ENCODE assay signal across 8 mouse cellular contexts in genomic region chr14:96517727-96518126, GRCm38 (mm10). TPM values are rescaled to one million over a fixed set of nuclear protein-coding genes. Genes with fewer than 3 reads are reported as not detected.
DNase-seq lines count a peak whose midpoint lies in the region; ATAC-seq and TF ChIP-seq lines count a peak whose summit lies in the region.

No protein-coding gene starts in this region.

- H3K4me2 ChIP-seq in limb, embryonic 13.5 days (replicated peaks) = peak overlapping the region; percentile 95

- H3K27me3 ChIP-seq in heart, embryonic 10.5 days (ENCODE audit: insufficient read depth, poor library complexity, severe bottlenecking) = peaks cover 25% of the 10 kb centered on the region
- no peaks in the 10 kb centered on the region for H3K27me3 ChIP-seq in testis, adult 2 months (ENCODE audit: control insufficient read depth, insufficient read depth, low read length)
- H3K27me3 ChIP-seq in limb, embryonic 13.5 days = peaks cover 30% of the 10 kb centered on the region
- no peaks in the 10 kb centered on the region for H3K27me3 ChIP-seq in thymus, adult 2 months (ENCODE audit: control insufficient read depth, insufficient read depth, low read length)

- no peak for TF ChIP-seq POLR2A in testis, adult 2 months (IDR thresholded peaks at IDR 0.05; ENCODE audit: control insufficient read depth, low read depth, low read length)
- no peak for TF ChIP-seq POLR2A in thymus, adult 2 months (IDR thresholded peaks at IDR 0.05; ENCODE audit: control insufficient read depth, extremely low read depth, insufficient read depth, low read length, poor library complexity)

- no peaks in the 10 kb centered on the region for H3K36me3 ChIP-seq in heart, embryonic 10.5 days
- H3K36me3 ChIP-seq in testis, adult 2 months (ENCODE audit: control insufficient read depth, insufficient read depth, low read length) = no peaks in the 10 kb centered on the region
- no peaks in the 10 kb centered on the region for H3K36me3 ChIP-seq in limb, embryonic 13.5 days
- H3K36me3 ChIP-seq in thymus, adult 2 months (ENCODE audit: control insufficient read depth, insufficient read depth, low read length) = no peaks in the 10 kb centered on the region

- H3K27ac ChIP-seq in heart, embryonic 10.5 days = no peak overlapping the region
- H3K27ac ChIP-seq in testis, adult 2 months (ENCODE audit: control insufficient read depth, insufficient read depth, low read depth, low read length) = no peak overlapping the region
- no peak overlapping the region for H3K27ac ChIP-seq in limb, embryonic 13.5 days
- H3K27ac ChIP-seq in thymus, adult 2 months (ENCODE audit: control insufficient read depth, insufficient read depth, low read length) = no peak overlapping the region

- DNase-seq in heart, embryonic 10.5 days (ENCODE audit: low spot score) = no peak
- DNase-seq in heart, adult 18-20 months = no peak
- no peak for DNase-seq in testis, postnatal 14 days (ENCODE audit: low spot score)
- DNase-seq in thymus, postnatal 14 days = no peak
- DNase-seq in B cell, adult 2 months = no peak
- DNase-seq in thymus, adult 2 months = no peak

- peak overlapping the region; percentile 65 for H3K4me3 ChIP-seq in heart, embryonic 10.5 days
- H3K4me3 ChIP-seq in testis, adult 2 months (ENCODE audit: control insufficient read depth, low read depth, low read length) = peak overlapping the region; percentile 56
- H3K4me3 ChIP-seq in limb, embryonic 13.5 days = peak overlapping the region; percentile 51
- H3K4me3 ChIP-seq in thymus, adult 2 months (ENCODE audit: control insufficient read depth, insufficient read depth, low read length) = no peak overlapping the region

- H3K4me1 ChIP-seq in heart, embryonic 10.5 days = 0 out of 2 replicates have a peak, but pooled peaks cover 2% of the 10 kb centered on the region
- H3K4me1 ChIP-seq in testis, adult 2 months (ENCODE audit: control insufficient read depth, insufficient read depth, low read length) = peaks cover 9% of the 10 kb centered on the region
- no peaks in the 10 kb centered on the region for H3K4me1 ChIP-seq in limb, embryonic 13.5 days
- H3K4me1 ChIP-seq in thymus, adult 2 months (replicated peaks; ENCODE audit: control insufficient read depth, insufficient read depth, low read length) = no peaks in the 10 kb centered on the region

- H3K9me3 ChIP-seq in heart, embryonic 10.5 days = no peaks in the 10 kb centered on the region
- H3K9me3 ChIP-seq in limb, embryonic 13.5 days = no peaks in the 10 kb centered on the region

- 0 out of 2 replicates have a peak, but pooled peaks have one; percentile 24 for ATAC-seq in limb, embryonic 13.5 days (ENCODE audit: low FRiP score, low read depth)

- TF ChIP-seq CTCF in testis, adult 2 months (IDR thresholded peaks at IDR 0.05; ENCODE audit: control insufficient read depth, insufficient read depth, insufficient replicate concordance, low read depth, low read length) = no peak
- no peak for TF ChIP-seq CTCF in thymus, adult 2 months (IDR thresholded peaks at IDR 0.05; ENCODE audit: borderline replicate concordance, control insufficient read depth, extremely low read depth, insufficient read depth, low read length, poor library complexity)

- peak overlapping the region; percentile 65 for H3K9ac ChIP-seq in limb, embryonic 13.5 days

- 15% methylated on average over 9 of the region's 9 CpGs for WGBS in heart, embryonic 10.5 days
- 10% methylated on average over 9 of the region's 9 CpGs for WGBS in limb, embryonic 13.5 days
- WGBS in thymus, adult 2 months = 23% methylated on average over 9 of the region's 9 CpGs

RNA-seq across cellular contexts. Expression of gene Klhl1, which starts 1.2 kb away (rescaled TPM):
- not detected in 2 replicates for polyA plus RNA-seq in heart, embryonic 10.5 days (2016; fragmentation: Nextera tagmentation; extraction: Ambion mirVana)
- not detected for total RNA-seq in heart, adult 18-20 months (2021)
- polyA plus RNA-seq in testis, adult 2 months (2012; rRNA removed) = 0.02 TPM in 1 of 2 replicates, not detected in the other
- polyA plus RNA-seq in limb, embryonic 13.5 days (2015; fragmentation: Nextera tagmentation; extraction: Ambion mirVana) = 0.18 and 0.34 TPM in 2 replicates
- not detected in 2 replicates for polyA plus RNA-seq in thymus, adult 2 months (2012; rRNA removed)
